Mouse (Mus musculus) adrenal gland, adult (tissue): ENCODE measurements around the gene Epn1.
"Not testable (repeated sequence)": the region's sequence is repeated elsewhere in the genome, so short reads cannot be mapped to it uniquely, and the experiment has no call there.

Source experiments
- DNase-seq, 2 experiments: peaks; one replicate each; pipeline ENCODE4 v3.0.0; 2022 to 2023; ENCODE audit warnings: low spot score in 1 of 2; ENCODE audit not compliant: inconsistent age in 2 of 2

Epn1 gene

DNA sequence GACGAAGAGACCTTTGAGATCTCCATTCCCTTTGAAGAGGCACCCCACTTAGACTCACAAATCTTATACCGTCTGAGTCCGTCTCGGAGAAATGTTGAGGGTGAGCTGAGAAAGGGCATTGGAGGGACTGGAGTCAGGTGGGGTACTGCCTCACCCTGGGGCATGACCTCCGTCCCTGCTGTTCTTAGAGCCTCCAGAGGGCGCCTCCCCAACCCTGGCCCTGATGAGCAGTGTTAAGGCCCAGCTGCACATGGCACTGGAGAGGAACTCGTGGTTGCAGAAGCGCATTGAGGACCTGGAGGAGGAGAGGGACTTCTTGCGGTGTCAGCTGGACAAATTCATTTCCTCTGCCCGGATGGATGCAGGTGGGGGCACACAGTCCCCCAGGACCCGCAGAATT is 22.2 kb upstream of the Epn1 start:
- no peak for DNase-seq

- DNase-seq: no peak
These were observed 21.4 kb upstream of the Epn1 start for GRCm38 (mm10) chr7:5058631-5059030.

DNA sequence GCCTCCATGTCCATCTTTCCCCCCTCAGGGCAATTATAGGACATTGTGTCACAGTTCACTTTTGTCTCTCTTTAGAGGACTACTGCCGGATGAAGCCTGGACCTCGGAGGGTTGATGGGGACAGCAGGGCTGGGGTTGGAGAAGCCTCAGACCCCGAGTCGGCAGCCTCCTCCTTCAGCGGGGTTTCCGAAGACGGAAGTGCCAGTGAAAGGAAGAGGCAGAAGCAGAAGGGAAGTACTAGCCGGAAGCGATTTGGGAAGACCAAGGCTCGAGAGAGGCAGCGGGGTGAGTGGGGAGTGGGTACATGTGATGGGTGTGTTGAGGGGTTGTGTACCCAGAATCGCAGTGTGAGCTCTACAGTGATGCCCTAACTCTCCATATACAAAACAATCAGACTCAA is 20.6 kb upstream of the Epn1 start:
- DNase-seq: peak in 1 of 2 experiments; percentile 55

DNA sequence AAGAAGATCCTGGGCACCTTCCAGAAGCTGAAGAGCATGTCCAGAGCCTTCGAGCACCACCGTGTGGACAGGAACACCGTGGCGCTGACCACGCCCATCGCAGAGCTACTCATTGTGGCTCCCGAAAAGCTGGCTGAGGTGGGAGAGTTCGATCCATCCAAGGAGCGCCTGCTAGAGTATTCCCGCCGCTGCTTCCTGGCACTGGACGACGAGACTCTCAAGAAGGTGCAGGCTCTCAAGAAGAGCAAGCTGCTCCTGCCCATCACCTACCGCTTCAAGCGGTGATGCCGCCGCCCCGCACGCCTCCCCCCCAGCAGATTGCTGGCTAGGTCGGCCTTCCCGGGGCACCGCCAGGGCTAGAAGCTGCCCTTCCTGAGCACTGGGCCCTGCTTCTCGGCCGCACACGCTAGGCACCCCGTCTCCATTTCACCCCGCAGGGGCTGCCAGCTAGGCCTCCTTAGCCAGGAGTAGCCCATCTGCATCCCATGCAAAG is 19.8 kb upstream of the Epn1 start:
- DNase-seq: peak; percentile 88 to 93

DNA sequence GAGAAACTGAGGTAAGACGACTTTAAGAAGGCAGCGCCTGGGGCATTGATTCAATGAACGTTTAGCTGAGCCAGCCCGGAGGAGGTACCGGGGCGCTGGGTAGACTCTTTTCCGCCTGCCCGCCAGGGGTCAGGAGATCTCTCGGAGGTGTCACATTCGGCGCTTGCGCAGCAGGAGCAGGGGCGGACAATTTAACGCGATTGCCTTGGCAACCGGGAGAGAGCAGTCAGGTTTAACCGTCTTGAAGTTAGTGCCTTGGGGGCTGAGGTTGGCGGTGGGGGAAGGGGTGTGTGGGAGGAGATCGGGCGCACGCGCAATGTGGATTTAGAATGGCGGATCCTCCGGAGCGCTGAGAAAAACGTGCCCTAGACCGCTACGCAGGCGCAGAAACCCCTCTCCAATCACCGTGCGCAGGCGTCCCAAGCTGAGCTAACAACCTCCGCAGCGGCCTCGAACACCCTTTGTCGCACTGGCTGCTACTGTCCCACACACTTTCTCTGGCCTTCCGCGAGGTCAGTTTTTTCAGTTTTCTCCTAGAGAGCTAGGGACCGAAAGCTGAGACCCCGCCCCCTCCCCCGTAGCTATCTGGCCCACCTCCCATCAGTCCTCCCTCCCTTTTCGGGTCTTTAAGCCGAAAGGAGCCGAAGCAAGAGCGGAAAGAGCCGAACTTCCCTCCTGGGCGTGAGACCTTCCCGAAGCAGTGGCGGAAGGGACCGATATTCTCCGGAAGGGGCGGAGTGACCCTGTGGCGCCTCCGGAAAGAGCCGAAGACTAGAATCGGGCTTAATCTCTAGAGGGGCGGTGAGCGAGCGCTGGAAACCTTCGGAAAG is 18.9 kb upstream of the Epn1 start:
- peak; percentile 98 to 99 for DNase-seq

DNA sequence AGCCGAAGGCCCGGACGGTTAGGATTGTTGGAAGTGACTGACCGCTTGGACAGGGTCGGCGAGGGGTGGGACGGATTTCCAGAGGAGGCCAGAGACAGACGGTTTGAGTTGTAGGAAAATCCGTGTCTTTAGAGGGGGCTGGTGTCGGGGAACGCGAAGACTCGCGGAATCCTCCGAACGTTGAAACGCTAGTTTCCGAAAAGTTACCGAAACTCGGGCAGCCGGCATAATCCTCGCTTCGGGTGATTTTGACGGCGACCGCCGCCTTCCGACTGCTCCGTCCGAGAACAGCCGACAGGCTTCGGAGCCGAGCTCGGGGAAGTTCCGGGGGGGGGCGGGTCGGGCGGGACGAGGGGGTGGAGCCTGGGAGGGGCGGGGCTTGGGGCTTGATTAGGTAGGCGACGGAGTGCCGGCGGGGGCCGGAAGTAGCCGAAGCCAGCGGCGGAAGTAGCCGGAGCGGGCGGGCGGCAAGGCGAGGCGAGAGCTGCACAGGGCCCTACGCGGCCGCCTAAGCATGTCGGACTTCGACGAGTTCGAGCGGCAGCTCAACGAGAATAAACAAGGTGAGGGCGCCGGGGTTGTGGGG is 18.2 kb upstream of the Epn1 start, which contains the start of gene U2af2:
TSS of gene U2af2 (plus strand) at position 370 of the 586 bp plus-strand sequence.
- DNase-seq: peak; percentile 95 to 97

- peak in 1 of 2 experiments; percentile 93 for DNase-seq
These were observed 17.6 kb upstream of the Epn1 start for GRCm38 (mm10) chr7:5062360-5063001.

- DNase-seq: no peak
These were observed 15.1 kb upstream of the Epn1 start for GRCm38 (mm10) chr7:5064886-5065285.

DNA sequence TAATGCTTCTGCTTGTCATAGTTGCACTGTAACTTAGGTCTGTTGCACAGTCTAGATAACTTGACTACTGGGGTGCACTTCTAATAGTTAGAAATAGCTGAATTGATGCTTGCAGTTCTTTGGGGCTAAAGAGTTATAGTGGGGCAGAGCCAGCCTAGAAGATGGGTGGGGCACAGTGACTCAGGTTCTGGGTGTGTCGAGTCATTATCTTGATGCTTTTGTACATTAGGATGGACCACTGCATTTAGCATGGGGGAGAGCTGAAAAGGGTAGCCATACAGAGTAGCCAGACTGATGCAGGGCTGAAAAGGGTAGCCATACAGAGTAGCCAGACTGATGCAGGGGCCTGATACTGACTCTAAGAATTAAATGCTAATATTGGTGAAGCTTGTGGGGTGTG is 6.4 kb upstream of the Epn1 start:
- no peak for DNase-seq

DNA sequence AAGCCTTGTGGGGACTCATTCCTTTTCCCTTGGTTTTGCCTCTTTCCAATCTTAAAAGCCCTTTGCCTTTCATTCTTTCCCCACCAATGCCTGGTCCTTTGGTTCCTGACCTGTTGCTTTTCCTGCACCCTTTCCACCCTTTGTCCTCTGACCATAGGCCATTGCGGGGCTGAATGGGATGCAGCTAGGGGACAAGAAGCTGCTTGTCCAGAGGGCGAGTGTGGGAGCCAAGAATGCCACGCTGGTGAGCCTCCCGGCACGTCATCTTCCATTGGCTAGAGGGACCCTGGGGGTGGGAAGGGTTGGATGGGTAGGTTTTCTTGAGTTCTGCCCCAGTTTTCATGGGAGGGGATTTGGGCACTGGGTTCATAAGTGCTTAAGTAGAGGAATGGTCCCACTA is 5.1 kb upstream of the Epn1 start:
- no peak for DNase-seq

- DNase-seq: no peak
These were observed 3.1 kb upstream of the Epn1 start for GRCm38 (mm10) chr7:5076931-5077330.

DNA sequence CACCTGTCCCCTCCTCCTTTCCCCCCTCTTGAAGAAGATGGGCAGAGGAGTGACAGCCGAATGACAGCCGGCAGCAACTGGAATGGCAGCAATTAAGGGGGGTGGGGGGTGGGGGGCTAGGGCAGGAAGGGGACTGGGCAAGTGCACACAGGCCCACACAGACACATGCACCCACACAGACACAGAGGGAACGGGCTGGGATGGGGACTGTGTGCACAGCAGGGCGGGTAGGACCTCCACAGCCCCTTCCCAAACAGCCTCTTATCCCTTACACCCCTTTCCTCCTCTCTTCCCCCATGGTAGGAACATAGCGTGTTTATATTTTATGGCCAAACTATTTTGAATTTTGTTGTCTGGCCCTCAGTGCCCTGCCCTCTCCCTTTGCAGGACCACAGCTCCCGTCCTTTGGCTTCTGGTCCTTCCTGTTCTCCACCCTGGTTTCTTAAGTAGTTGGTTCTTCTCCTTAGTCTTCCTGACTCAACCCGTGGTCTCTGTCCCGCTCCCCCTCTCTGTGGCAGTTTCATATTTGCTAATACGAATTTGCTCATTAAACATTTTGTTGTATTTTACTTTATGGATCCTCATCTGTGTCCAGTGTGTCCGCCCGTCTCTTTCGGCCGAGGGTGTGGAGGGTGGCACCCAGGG is 548 bp upstream of the Epn1 start:
- DNase-seq: not testable (repeated sequence)

GRCm38 (mm10) chr7:5080815-5081214 is 780 bp downstream of the Epn1 start:
- DNase-seq: no peak

DNA sequence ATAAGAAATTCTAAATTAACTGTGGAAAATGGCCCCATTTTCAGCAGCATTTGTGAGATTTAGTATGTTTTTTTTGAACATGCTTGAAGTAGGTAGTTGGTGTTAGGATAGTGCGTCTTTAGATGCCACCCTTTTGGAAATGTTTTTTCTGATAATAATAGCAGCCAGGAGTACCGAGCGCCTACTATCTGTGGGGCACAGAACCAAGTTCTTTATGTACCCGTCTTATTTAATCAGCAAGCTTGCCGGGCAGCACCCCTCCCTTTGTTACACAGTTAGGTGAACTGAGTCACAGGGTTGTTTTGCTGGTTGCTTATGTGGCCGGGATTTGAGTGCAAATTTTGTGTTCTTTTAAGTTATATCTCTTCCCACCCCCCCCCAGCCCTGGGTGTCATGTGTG is 1.2 kb downstream of the Epn1 start:
- DNase-seq: no peak

GRCm38 (mm10) chr7:5081939-5082338 is 1.9 kb downstream of the Epn1 start:
- DNase-seq: no peak

DNA sequence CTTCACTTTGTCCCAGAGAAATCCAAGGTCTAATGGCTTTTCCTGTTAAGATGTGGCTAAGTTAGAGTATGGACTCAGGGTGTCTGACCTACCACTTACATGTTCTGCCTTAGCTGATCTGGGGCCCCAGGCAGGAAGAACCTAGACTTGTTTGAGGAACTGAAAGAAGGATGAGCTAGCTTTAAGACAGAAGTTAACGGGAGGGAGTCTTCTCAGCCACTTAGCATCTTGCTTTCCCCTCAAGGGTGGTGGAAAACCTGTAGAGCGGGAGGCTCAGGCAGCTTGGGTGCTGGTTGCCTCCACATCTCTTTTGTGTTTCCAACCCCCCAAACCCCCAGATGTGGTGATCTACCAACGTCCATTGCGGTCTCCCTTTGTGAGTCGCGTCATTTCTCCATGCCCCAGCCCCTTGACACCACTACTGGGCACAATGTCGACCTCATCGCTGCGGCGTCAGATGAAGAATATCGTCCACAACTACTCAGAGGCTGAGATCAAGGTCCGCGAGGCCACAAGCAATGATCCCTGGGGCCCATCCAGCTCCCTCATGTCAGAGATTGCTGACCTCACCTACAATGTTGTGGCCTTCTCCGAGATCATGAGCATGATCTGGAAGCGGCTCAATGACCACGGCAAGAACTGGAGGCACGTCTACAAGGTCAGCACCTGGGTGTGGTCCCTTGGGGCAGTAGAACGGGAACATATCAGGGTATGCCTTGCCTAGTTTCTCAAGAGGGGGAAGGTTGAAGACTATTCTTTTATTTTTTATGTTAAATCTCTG is 3.5 kb downstream of the Epn1 start:
- DNase-seq: no peak

GRCm38 (mm10) chr7:5085512-5085911 is 5.5 kb downstream of the Epn1 start:
- DNase-seq: no peak

DNA sequence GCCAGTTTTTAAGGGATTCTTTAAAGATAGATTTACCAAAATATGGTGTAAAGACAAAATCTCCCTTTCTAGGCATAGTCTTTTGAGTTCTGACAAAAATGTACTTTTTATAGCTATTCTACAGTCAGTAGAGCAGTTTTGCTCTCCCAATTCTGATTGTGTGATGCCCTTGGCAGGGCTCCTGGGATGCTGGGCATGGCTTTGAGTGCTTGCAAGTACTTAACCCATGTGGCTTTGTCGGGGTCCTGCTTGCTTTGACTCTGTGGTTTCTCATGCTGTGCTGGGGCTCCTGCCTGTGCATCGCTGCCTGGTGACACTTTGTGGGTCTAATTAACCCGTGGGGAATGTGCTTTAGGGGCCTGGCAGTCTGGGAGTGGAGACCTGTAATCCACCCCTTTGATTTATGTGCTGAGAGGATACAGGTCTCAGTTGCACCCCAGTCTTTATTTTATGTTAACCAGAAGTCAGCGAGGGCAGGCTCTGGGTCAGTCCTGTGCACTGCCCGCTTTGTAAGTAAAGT is 6.9 kb downstream of the Epn1 start:
- no peak for DNase-seq

DNA sequence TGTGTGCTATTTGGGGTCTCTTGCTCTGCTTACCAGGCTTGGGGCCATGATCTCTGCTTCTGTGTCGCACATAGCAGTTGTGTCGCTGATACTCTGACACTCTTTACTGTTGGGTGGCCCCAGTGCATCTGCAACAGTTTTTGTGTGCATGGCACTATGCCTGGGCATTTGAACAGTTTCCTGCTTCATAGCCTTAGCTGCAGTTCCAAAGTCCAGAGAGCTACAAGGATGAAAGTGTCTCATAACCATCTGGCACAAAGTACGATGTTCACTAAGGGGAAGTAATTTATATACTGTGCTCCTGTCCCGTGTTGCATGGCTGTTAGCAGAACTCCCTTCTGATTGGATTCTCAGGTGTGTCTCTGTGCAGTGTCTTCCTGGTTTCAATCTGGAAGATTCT is 7.9 kb downstream of the Epn1 start:
- no peak for DNase-seq

GRCm38 (mm10) chr7:5089853-5090252 is 9.8 kb downstream of the Epn1 start:
- DNase-seq: no peak
